ENCODE assay signal across 8 mouse cellular contexts in genomic region chr7:45015957-45016612, GRCm38 (mm10). TPM values are rescaled to one million over a fixed set of nuclear protein-coding genes. Genes with fewer than 3 reads are reported as not detected.
DNase-seq lines count a peak whose midpoint lies in the region; ATAC-seq and TF ChIP-seq lines count a peak whose summit lies in the region.

Scaf1 (minus strand) TSS chr7:45016363.

- peak within 1 kb of the TSS; percentile 92 for H3K4me3 ChIP-seq in cortical plate, adult 2 months (ENCODE audit: insufficient read depth, low read length)
- H3K4me3 ChIP-seq in megakaryocyte, embryonic 14.5 days (replicated peaks) = peak within 1 kb of the TSS; percentile 97

- no peak for TF ChIP-seq CTCF in cortical plate, adult 2 months (IDR thresholded peaks at IDR 0.05; ENCODE audit: extremely low read depth, insufficient read depth, low read length)

- ATAC-seq in activated CD4-positive, CD25-positive, alpha-beta regulatory T cell, adult 4 months = peak; percentile 70

- DNase-seq in gastrocnemius, adult 8-10 months (ENCODE audit: low spot score in 2 of 2) = peak; percentile 99 to 100
- DNase-seq in hindlimb bud, embryonic 11.5 days (ENCODE audit: extremely low spot score, low read depth, low spot score) = peak; percentile 89
- peak; percentile 97 to 100 for DNase-seq in left cerebral cortex, adult 8-10 months (ENCODE audit: low spot score in 2 of 2)
- peak; percentile 100 for DNase-seq in right cerebral cortex, postnatal 10 days (ENCODE audit: low spot score in 2 of 2)
- peak; percentile 95 for DNase-seq in urinary bladder, postnatal 25 days (ENCODE audit: low spot score)

- no peaks in the 10 kb centered on the region for H3K27me3 ChIP-seq in megakaryocyte, embryonic 14.5 days (replicated peaks)

- TF ChIP-seq POLR2A in cortical plate, adult 2 months (IDR thresholded peaks at IDR 0.05; ENCODE audit: extremely low read depth, insufficient read depth, low read length) = no peak

- H3K36me3 ChIP-seq in megakaryocyte, embryonic 14.5 days (replicated peaks; ENCODE audit: low read length) = peaks cover 49% of the 10 kb centered on the region

- no peaks in the 10 kb centered on the region for H3K9me3 ChIP-seq in megakaryocyte, embryonic 14.5 days

- no peaks in the 10 kb centered on the region; the same call in 1 of the 2 replicates for H3K4me1 ChIP-seq in cortical plate, adult 2 months (ENCODE audit: control insufficient read depth, insufficient read depth, low read length)
- H3K4me1 ChIP-seq in megakaryocyte, embryonic 14.5 days = peaks cover 69% of the 10 kb centered on the region

- H3K27ac ChIP-seq in cortical plate, adult 2 months (ENCODE audit: insufficient read depth, low read length) = peak within 1 kb of the TSS; percentile 88

RNA-seq across cellular contexts. Expression of gene Scaf1, which starts in this region (rescaled TPM):
- 1 to 10 TPM; 8.6 to 8.7 TPM for polyA plus RNA-seq in activated CD4-positive, CD25-positive, alpha-beta regulatory T cell, adult 4 months (2017; shearing (Covaris generic))
- 126 and 128 TPM in 2 replicates for polyA plus RNA-seq in cortical plate, adult 2 months (2012; rRNA removed)
- total RNA-seq in gastrocnemius, adult 8-10 months (2022) = 10 to 100 TPM; 43.2 to 50.7 (median 48.4) TPM
- 100 to 1,000 TPM; 164 to 171 (median 170) TPM for total RNA-seq in left cerebral cortex, adult 8-10 months (2022)
- polyA plus RNA-seq in megakaryocyte, embryonic 14.5 days (2012; ENCODE audit: insufficient read depth, low replicate concordance) = 219 and 387 TPM in 2 replicates

Comparison
In these comparisons a context has a peak if more than half of its experiments do, and no peak if none do; other contexts are left out.
1. Peak in every context shown above with its lines: DNase-seq, ATAC-seq, H3K4me3 ChIP-seq and H3K27ac ChIP-seq.
2. RNA of gene Scaf1 (polyA plus RNA-seq): 219 to 387 TPM in megakaryocyte, embryonic 14.5 days and 126 to 128 TPM in cortical plate, adult 2 months; 8.6 to 8.7 TPM in activated CD4-positive, CD25-positive, alpha-beta regulatory T cell, adult 4 months; every median in the first group is over 10 times any median in the second.